Mouse (Mus musculus): Measurements from ENCODE around the gene Nav3.

GRCm38 (mm10) chr10:110440396-110440795, 15.6 kb downstream of the Nav3 start:
- no peak for TF ChIP-seq CTCF (IDR thresholded peaks at IDR 0.05; ENCODE audit: low read depth, low read length)
- TF ChIP-seq POLR2A (IDR thresholded peaks at IDR 0.05; ENCODE audit: extremely low read depth, insufficient read depth, low read length), result no peak

All from liver, adult 2 months (tissue).